In genomic region chr8:60891757-60892156, GRCm38 (mm10) we compare ENCODE assay signal across 11 mouse cellular contexts. TPM values are rescaled to one million over a fixed set of nuclear protein-coding genes. Genes with fewer than 3 reads are reported as not detected.
A peak's percentile ranks its signal among the peaks of the same experiment; 100 is the strongest.
DNase-seq lines count a peak whose midpoint lies in the region; ATAC-seq and TF ChIP-seq lines count a peak whose summit lies in the region.
"Had no signal": no experiment of that assay in that cellular context is flagged by ENCODE, and none has a peak within 500 bp of the region (broad histone marks: within the 10 kb centered on the region; RNA-seq: fewer than 3 reads in every experiment).

No protein-coding gene starts in this region.

- no peak for DNase-seq in heart, postnatal 36 days
- DNase-seq in CH12.LX (ENCODE audit: extremely low read depth): no peak
- no peak for DNase-seq in frontal cortex, adult 2 months (ENCODE audit: extremely low spot score in 1 of 2, low spot score in 1 of 2)
- DNase-seq in right cerebral cortex, postnatal 36 days (ENCODE audit: low spot score in 2 of 2): no peak
- DNase-seq in left cerebral cortex, postnatal 10 days (ENCODE audit: extremely low spot score in 1 of 2, low spot score in 2 of 2): no peak
- DNase-seq: cerebellum, adult 18-20 months; kidney, postnatal 4 days; lung, adult 2 months had no signal

- 86% methylated on average over 4 of the region's 4 CpGs for WGBS in heart, embryonic 14.5 days
- WGBS in embryonic facial prominence, embryonic 15.5 days: 88% methylated on average over 4 of the region's 4 CpGs
- WGBS in liver, embryonic 15.5 days (ENCODE audit: insufficient replicate concordance): 73% methylated on average over 4 of the region's 4 CpGs

- intact Hi-C loops in heart, postnatal 36 days (cut with DNase I): loop anchor here (5.0 kb wide), 3 partner anchors 91 to 596 kb away; partner anchors contain the start of genes Cbr4, Clcn3 and Mfap3l
- intact Hi-C loops in left cerebral cortex, postnatal 10 days (cut with DNase I): no loop called here

- ATAC-seq in heart, embryonic 14.5 days (ENCODE audit: insufficient number of reproducible peaks, insufficient read depth, low FRiP score, low read depth): no peak
- no peak for ATAC-seq in embryonic facial prominence, embryonic 15.5 days (ENCODE audit: insufficient number of reproducible peaks, low FRiP score, low TSS enrichment, low read depth)
- no peak for ATAC-seq in liver, embryonic 15.5 days (ENCODE audit: insufficient read depth)

- peaks cover 48% of the 10 kb centered on the region for H3K79me2 ChIP-seq in CH12.LX (replicated peaks; ENCODE audit: control insufficient read depth, extremely low read depth, insufficient read depth, poor library complexity, severe bottlenecking)

- dilution Hi-C loops in CH12.LX (cut with MboI; ENCODE audit: extremely low pct_ligation_motif_present, extremely low pct_unique_long_range_greater_than_20kb, low sequenced_read_pairs): no loop called here

- H3K27me3 ChIP-seq in heart, embryonic 14.5 days (ENCODE audit: control insufficient read depth, insufficient read depth, low read length): no peaks in the 10 kb centered on the region
- H3K27me3 ChIP-seq in CH12.LX (replicated peaks): no peaks in the 10 kb centered on the region
- H3K27me3 ChIP-seq in embryonic facial prominence, embryonic 15.5 days: no peaks in the 10 kb centered on the region
- no peaks in the 10 kb centered on the region for H3K27me3 ChIP-seq in liver, embryonic 15.5 days

- peaks cover 8 to 34% of the 10 kb centered on the region in 2 experiments for H3K4me1 ChIP-seq in heart, embryonic 14.5 days (ENCODE audit: control insufficient read depth in 2 of 2, insufficient read depth in 2 of 2, low read length in 2 of 2)
- peaks cover 20 to 54% of the 10 kb centered on the region in 2 experiments for H3K4me1 ChIP-seq in CH12.LX (ENCODE audit: control insufficient read depth in 1 of 2, insufficient read depth in 2 of 2)
- peaks cover 11% of the 10 kb centered on the region for H3K4me1 ChIP-seq in embryonic facial prominence, embryonic 15.5 days
- peaks cover 45% of the 10 kb centered on the region for H3K4me1 ChIP-seq in liver, embryonic 15.5 days (replicated peaks)

- H3K9me3 ChIP-seq in heart, embryonic 14.5 days (ENCODE audit: control insufficient read depth, low read length): no peaks in the 10 kb centered on the region
- no peaks in the 10 kb centered on the region for H3K9me3 ChIP-seq in CH12.LX (replicated peaks; ENCODE audit: low read length)
- no peaks in the 10 kb centered on the region for H3K9me3 ChIP-seq in embryonic facial prominence, embryonic 15.5 days (replicated peaks)
- no peaks in the 10 kb centered on the region for H3K9me3 ChIP-seq in liver, embryonic 15.5 days (replicated peaks)

- in situ Hi-C loops in CH12.LX (cut with MboI; ENCODE audit: low pct_ligation_motif_present, low pct_unique_long_range_greater_than_20kb, low sequenced_read_pairs): no loop called here

- no peak overlapping the region for H3K9ac ChIP-seq in heart, embryonic 14.5 days (ENCODE audit: low read length)
- H3K9ac ChIP-seq in CH12.LX (ENCODE audit: insufficient read depth, low read depth): no peak overlapping the region; the same call in 1 of the 2 replicates
- H3K9ac ChIP-seq in embryonic facial prominence, embryonic 15.5 days: no peak overlapping the region
- peak overlapping the region; percentile 72; the same call in 1 of the 2 replicates for H3K9ac ChIP-seq in liver, embryonic 15.5 days

- no peak for TF ChIP-seq EP300 in CH12.LX (IDR thresholded peaks at IDR 0.05; ENCODE audit: low read length)

- H3K36me3 ChIP-seq in heart, embryonic 14.5 days (ENCODE audit: control insufficient read depth, insufficient read depth, low read length): peaks cover 4% of the 10 kb centered on the region; the same call in 1 of the 2 replicates
- peaks cover 28 to 46% of the 10 kb centered on the region in 2 experiments for H3K36me3 ChIP-seq in CH12.LX (replicated peaks in 1 of 2; ENCODE audit: control insufficient read depth in 1 of 2, insufficient read depth in 1 of 2, low read length in 1 of 2)
- H3K36me3 ChIP-seq in embryonic facial prominence, embryonic 15.5 days: no peaks in the 10 kb centered on the region
- peaks cover 30% of the 10 kb centered on the region for H3K36me3 ChIP-seq in liver, embryonic 15.5 days (replicated peaks)

- TF ChIP-seq POLR2A in CH12.LX (IDR thresholded peaks at IDR 0.05; ENCODE audit: low read depth, low read length): no peak

- TF ChIP-seq RAD21 in CH12.LX (IDR thresholded peaks at IDR 0.05; ENCODE audit: low read depth, low read length): no peak

- H3K4me2 ChIP-seq in heart, embryonic 14.5 days (ENCODE audit: low read length): peak overlapping the region; percentile 72
- H3K4me2 ChIP-seq in CH12.LX (ENCODE audit: insufficient read depth, low read depth, poor library complexity, severe bottlenecking): peak overlapping the region; percentile 79
- peak overlapping the region; percentile 71 for H3K4me2 ChIP-seq in embryonic facial prominence, embryonic 15.5 days (replicated peaks)
- H3K4me2 ChIP-seq in liver, embryonic 15.5 days: peak overlapping the region; percentile 83

- no peak for TF ChIP-seq CTCF in CH12.LX (conservative IDR thresholded peaks at IDR 0.05 in 1 of 2, IDR thresholded peaks at IDR 0.05 in 1 of 2; ENCODE audit: low read depth in 2 of 2, low read length in 2 of 2)

- no peak overlapping the region for H3K4me3 ChIP-seq in heart, embryonic 14.5 days (ENCODE audit: control insufficient read depth in 1 of 2, insufficient read depth in 1 of 2, low read depth in 1 of 2, low read length in 2 of 2)
- peak overlapping the region in 1 of 3 experiments; percentile 93 for H3K4me3 ChIP-seq in CH12.LX (replicated peaks in 1 of 3; ENCODE audit: low read depth in 2 of 3, low read length in 2 of 3, poor library complexity in 1 of 3)
- H3K4me3 ChIP-seq in embryonic facial prominence, embryonic 15.5 days (replicated peaks): no peak overlapping the region
- peak overlapping the region; percentile 82 for H3K4me3 ChIP-seq in liver, embryonic 15.5 days (replicated peaks)

- no peak overlapping the region for H3K27ac ChIP-seq in heart, embryonic 14.5 days (replicated peaks in 1 of 2; ENCODE audit: control insufficient read depth in 1 of 2, insufficient read depth in 1 of 2, low read depth in 2 of 2, low read length in 2 of 2)
- H3K27ac ChIP-seq in CH12.LX (ENCODE audit: insufficient read depth, low read depth): no peak overlapping the region
- no peak overlapping the region for H3K27ac ChIP-seq in embryonic facial prominence, embryonic 15.5 days (replicated peaks)
- no peak overlapping the region for H3K27ac ChIP-seq in liver, embryonic 15.5 days (replicated peaks)

TF ChIP-seq in CH12.LX, 34 proteins besides CTCF, POLR2A, EP300 and RAD21:
- no peak for TF ChIP-seq TCF12 (IDR thresholded peaks at IDR 0.05; ENCODE audit: low read depth, low read length)
- TF ChIP-seq MXI1 (IDR thresholded peaks at IDR 0.05; ENCODE audit: low read depth, low read length): no peak
- no peak for TF ChIP-seq HCFC1 (IDR thresholded peaks at IDR 0.05; ENCODE audit: low read depth, low read length)
- no peak for TF ChIP-seq UBTF (IDR thresholded peaks at IDR 0.05; ENCODE audit: low read depth, low read length)
TF ChIP-seq in CH12.LX: peak in this region for 0.

RNA-seq across cellular contexts. Expression of gene Hpf1, which starts 1.5 kb away (rescaled TPM):
- polyA plus RNA-seq in heart, embryonic 14.5 days (2014; fragmentation: Nextera tagmentation; extraction: Ambion mirVana): 51.2 and 55.5 TPM in 2 replicates
- 10 to 100 TPM; 15.3 to 17.0 TPM for total RNA-seq in heart, postnatal 36 days (2021)
- 76.1 and 77.4 TPM in 2 replicates for total RNA-seq in CH12.LX (2012; rRNA removed)
- 95.0 and 110 TPM in 2 replicates for total RNA-seq in CH12.LX (2014; rRNA removed)
- polyA plus RNA-seq in CH12.LX (2012; ENCODE audit: insufficient read length, low read depth): 132 and 135 TPM in 2 replicates
- polyA plus RNA-seq in embryonic facial prominence, embryonic 15.5 days (2015; fragmentation: Nextera tagmentation; extraction: Ambion mirVana): 85.4 and 87.2 TPM in 2 replicates
- 60.8 and 68.3 TPM in 2 replicates for polyA plus RNA-seq in liver, embryonic 15.5 days (2015; fragmentation: Nextera tagmentation; extraction: Ambion mirVana)
- 58.2 and 64.8 TPM in 2 replicates for polyA plus RNA-seq in frontal cortex, adult 2 months (2012; rRNA removed)
- 10 to 100 TPM; 42.0 to 49.0 TPM for total RNA-seq in left cerebral cortex, postnatal 10 days (2021)
